Mouse (Mus musculus): ENCODE results near the gene Rangrf. TPM values are rescaled to one million over a fixed set of nuclear protein-coding genes. Genes with fewer than 3 reads are reported as not detected.

Rangrf gene
- polyA plus RNA-seq, 1 experiment from 2014 or later, result 57.8 TPM

GRCm38 (mm10) chr11:68956697-68957096, 18.3 kb downstream of the Rangrf start:
- Histone ChIP-seq H3K9me3 (no peaks in the 10 kb centered on the region), H3K9ac (peak overlapping the region; percentile 13; the same call in 1 of the 2 replicates), H3K4me2 (no peak overlapping the region), H3K27ac (no peak overlapping the region), H3K27me3 (peaks cover 56% of the 10 kb centered on the region), H3K36me3 (replicated peaks) (no peaks in the 10 kb centered on the region), H3K4me3 (replicated peaks) (no peak overlapping the region), H3K4me1 (peaks cover 21% of the 10 kb centered on the region)
- ATAC-seq (ENCODE audit: low FRiP score), result no peak
- 30% methylated on average over 13 of the region's 13 CpGs for WGBS

DNA sequence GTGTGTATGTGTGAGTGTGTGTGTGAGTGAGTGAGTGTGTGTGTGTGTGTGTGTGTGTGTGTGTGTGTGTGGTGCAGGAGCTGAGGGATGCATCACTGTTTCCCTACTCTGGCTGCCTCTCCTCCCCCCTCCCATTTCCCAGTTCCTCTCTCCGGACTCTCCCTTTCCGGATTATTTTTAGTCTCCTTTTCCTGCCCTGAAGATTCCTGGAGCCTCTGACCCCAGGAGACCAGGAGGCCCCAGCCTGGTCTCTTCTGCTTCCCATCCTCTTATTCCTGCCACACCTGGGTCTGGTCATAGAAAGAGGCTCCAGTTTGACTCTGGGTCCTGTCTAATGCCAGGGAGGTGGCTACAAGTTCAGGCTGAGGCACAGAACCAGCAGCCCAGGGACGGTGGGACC, 18.9 kb downstream of the Rangrf start:
- Histone ChIP-seq H3K4me1 (peaks cover 21% of the 10 kb centered on the region), H3K9me3 (no peaks in the 10 kb centered on the region), H3K36me3 (replicated peaks) (no peaks in the 10 kb centered on the region), H3K9ac (peak overlapping the region; percentile 13; the same call in 1 of the 2 replicates), H3K4me3 (replicated peaks) (no peak overlapping the region), H3K4me2 (no peak overlapping the region), H3K27ac (no peak overlapping the region), H3K27me3 (peaks cover 62% of the 10 kb centered on the region)
- ATAC-seq (ENCODE audit: low FRiP score), result no peak
- 51% methylated on average over 3 of the region's 3 CpGs for WGBS

DNA sequence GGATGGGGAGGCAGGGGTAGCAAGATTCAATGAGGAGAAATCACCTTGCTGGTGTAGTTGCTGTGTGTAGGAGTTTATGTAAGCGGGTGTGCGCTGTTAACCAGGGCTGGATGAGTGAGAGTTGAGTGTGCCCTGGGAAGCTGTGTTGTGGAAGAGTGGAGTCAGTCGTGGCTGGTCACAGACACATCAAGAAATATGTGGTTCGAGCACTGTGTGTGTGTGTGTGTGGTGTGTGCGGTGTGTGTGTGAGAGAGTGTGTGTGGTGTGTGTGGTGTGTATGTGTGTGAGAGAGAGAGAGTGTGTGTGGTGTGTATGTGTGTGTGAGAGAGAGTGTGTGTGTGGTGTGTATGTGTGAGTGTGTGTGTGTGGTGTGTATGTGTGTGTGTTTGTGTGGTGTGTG, 19.5 kb downstream of the Rangrf start:
- 58% methylated on average over 5 of the region's 5 CpGs for WGBS
- no peak overlapping the region for H3K27ac ChIP-seq
- H3K4me3 ChIP-seq (replicated peaks), result no peak overlapping the region
- H3K27me3 ChIP-seq, result peaks cover 63% of the 10 kb centered on the region
- no peaks in the 10 kb centered on the region for H3K36me3 ChIP-seq (replicated peaks)
- H3K4me1 ChIP-seq, result peaks cover 21% of the 10 kb centered on the region
- H3K9me3 ChIP-seq, result no peaks in the 10 kb centered on the region
- no peak for ATAC-seq (ENCODE audit: low FRiP score)
- H3K9ac ChIP-seq, result 0 out of 2 replicates have a peak overlapping the region, but pooled peaks have one; percentile 56
- peak overlapping the region; percentile 64 for H3K4me2 ChIP-seq

GRCm38 (mm10) chr11:68954408-68954807, 20.6 kb downstream of the Rangrf start:
- Histone ChIP-seq H3K9me3 (no peaks in the 10 kb centered on the region), H3K9ac (peak overlapping the region; percentile 56), H3K4me2 (peak overlapping the region; percentile 64), H3K36me3 (replicated peaks) (no peaks in the 10 kb centered on the region), H3K4me1 (peaks cover 21% of the 10 kb centered on the region), H3K27ac (no peak overlapping the region), H3K4me3 (replicated peaks) (peak overlapping the region; percentile 36), H3K27me3 (peaks cover 66% of the 10 kb centered on the region)
- ATAC-seq (ENCODE audit: low FRiP score), result no peak
- WGBS, result 1% methylated on average over 17 of the region's 17 CpGs

DNA sequence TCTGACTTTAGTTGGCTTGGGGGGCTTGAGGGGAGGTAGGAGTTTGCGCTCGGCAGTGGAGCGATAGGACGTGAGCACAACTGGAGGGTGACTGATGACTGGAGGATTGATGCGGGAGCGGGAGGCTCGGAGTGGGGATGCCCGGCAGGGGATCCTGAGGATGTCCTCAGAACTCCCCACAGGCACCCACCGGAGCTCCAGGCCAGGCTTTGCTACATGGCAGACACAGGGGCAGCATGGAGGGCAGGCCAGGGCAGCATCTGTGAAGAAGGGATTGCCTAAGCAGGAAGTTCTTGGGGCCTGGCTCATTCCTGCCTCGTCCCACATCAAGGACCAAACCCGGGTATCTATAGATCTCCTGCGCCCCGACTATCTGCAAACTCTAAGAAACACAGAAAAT, 21.1 kb downstream of the Rangrf start:
- 12% methylated on average over 13 of the region's 13 CpGs for WGBS
- peak overlapping the region; percentile 36 for H3K4me3 ChIP-seq (replicated peaks)
- peak overlapping the region; percentile 64 for H3K4me2 ChIP-seq
- no peak overlapping the region for H3K27ac ChIP-seq
- no peaks in the 10 kb centered on the region for H3K36me3 ChIP-seq (replicated peaks)
- peaks cover 21% of the 10 kb centered on the region for H3K4me1 ChIP-seq
- H3K27me3 ChIP-seq, result peaks cover 66% of the 10 kb centered on the region
- H3K9ac ChIP-seq, result no peak overlapping the region
- no peak for ATAC-seq (ENCODE audit: low FRiP score)
- H3K9me3 ChIP-seq, result no peaks in the 10 kb centered on the region

GRCm38 (mm10) chr11:68947542-68947993, 27.4 kb downstream of the Rangrf start:
- WGBS, result 3% methylated on average over 12 of the region's 12 CpGs
- H3K4me3 ChIP-seq (replicated peaks), result peak overlapping the region; percentile 25
- 0 out of 2 replicates have a peak, but pooled peaks have one; percentile 30 for ATAC-seq (ENCODE audit: low FRiP score)
- H3K4me2 ChIP-seq, result peak overlapping the region; percentile 42
- H3K4me1 ChIP-seq, result no peaks in the 10 kb centered on the region; the same call in 1 of the 2 replicates
- H3K27ac ChIP-seq, result no peak overlapping the region
- H3K36me3 ChIP-seq (replicated peaks), result no peaks in the 10 kb centered on the region
- no peak overlapping the region for H3K9ac ChIP-seq
- no peaks in the 10 kb centered on the region for H3K9me3 ChIP-seq
- H3K27me3 ChIP-seq, result peaks cover 37% of the 10 kb centered on the region

DNA sequence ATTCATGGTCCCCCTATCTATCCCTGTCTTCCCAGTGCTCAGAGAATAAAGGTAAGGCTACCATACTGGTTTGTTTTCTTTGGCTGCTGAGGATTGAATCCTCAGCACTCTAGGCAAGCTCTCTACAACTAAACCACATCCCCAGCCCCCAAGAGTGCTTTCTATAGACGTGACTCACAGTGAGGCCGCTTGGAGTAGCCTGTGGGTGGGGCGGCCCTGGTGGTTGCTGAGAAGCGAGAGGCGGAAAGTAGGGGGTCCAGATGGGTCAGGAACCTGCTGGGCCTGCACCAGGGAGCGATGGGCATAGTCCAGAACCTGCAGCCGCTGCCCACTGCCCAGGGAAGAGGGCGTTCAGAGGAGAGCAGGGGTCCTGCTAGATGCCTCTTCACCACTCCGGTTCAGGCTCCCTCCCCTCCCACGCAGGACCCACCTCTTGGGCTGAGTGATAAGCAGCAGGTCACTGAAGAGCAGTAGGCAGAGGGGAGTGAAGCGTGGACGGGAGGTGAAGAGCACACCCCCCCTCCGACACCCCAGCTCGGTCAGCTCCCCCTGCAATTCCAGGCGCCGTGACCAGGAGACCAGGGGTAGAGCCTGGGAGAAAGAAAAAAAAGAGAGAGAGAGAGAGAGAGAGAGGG, 28.1 kb downstream of the Rangrf start:
- H3K4me3 ChIP-seq (replicated peaks), result peak overlapping the region; percentile 25

GRCm38 (mm10) chr11:68946001-68946400, 29.0 kb downstream of the Rangrf start:
- WGBS, result 87% methylated on average over 4 of the region's 4 CpGs
- Histone ChIP-seq H3K4me1 (no peaks in the 10 kb centered on the region; the same call in 1 of the 2 replicates), H3K9ac (no peak overlapping the region), H3K9me3 (no peaks in the 10 kb centered on the region), H3K27ac (no peak overlapping the region), H3K36me3 (replicated peaks) (no peaks in the 10 kb centered on the region), H3K27me3 (peaks cover 25% of the 10 kb centered on the region), H3K4me2 (no peak overlapping the region), H3K4me3 (replicated peaks) (no peak overlapping the region)
- no peak for ATAC-seq (ENCODE audit: low FRiP score)

More for the DNA sequence above, 28.1 kb downstream of the Rangrf start:
- Histone ChIP-seq H3K4me1 (no peaks in the 10 kb centered on the region; the same call in 1 of the 2 replicates), H3K4me2 (peak overlapping the region; percentile 42), H3K27me3 (peaks cover 34% of the 10 kb centered on the region), H3K27ac (no peak overlapping the region), H3K9ac (peak overlapping the region; percentile 8; the same call in 1 of the 2 replicates), H3K9me3 (no peaks in the 10 kb centered on the region), H3K36me3 (replicated peaks) (no peaks in the 10 kb centered on the region)
- no peak for ATAC-seq (ENCODE audit: low FRiP score)
- WGBS, result 7% methylated on average over 16 of the region's 16 CpGs

DNA sequence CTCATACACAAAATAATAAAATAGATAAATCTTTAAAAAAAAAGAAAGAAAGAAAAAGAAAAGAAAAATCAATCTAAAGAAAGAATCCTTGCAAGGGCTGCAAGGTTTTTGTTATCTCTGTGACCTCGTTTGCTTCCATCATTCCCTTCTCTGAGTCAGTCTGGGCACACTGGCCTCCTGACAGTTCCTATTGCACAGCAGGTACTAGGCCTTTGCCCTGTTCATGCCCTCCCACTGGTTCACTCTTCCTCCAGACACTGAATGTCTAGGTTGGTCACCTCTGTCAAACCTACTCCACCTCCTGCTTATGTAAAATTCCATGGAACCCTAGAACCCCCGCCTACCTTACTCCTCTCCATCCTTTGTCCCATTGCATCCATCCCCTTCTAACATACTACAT, 29.7 kb downstream of the Rangrf start:
- WGBS, result 76% methylated on average over 2 of the region's 2 CpGs

DNA sequence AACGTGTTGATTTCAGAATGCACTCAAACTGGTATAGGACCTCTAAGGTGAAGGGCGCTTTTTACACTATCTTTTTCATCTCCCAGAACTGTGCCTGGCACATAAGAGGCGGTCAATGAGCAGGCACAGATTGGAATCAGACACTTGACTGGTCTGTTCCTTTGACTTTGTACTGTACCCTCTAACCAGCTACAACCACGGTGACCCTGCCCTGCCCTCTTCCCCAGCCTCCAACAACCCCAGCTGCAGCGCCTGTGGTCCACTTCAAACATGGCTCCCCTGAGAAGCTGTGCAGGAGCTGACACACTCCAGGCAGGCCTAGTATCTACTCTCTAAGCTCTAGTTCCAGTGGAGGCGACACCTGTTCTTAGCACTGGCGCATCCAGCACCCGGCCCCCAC, 32.3 kb downstream of the Rangrf start:
- Histone ChIP-seq H3K27ac (no peak overlapping the region), H3K36me3 (replicated peaks) (no peaks in the 10 kb centered on the region), H3K27me3 (peaks cover 21% of the 10 kb centered on the region), H3K9me3 (no peaks in the 10 kb centered on the region), H3K4me3 (replicated peaks) (no peak overlapping the region), H3K9ac (no peak overlapping the region), H3K4me1 (peaks cover 6% of the 10 kb centered on the region), H3K4me2 (no peak overlapping the region)
- WGBS, result 88% methylated on average over 8 of the region's 8 CpGs
- no peak for ATAC-seq (ENCODE audit: low FRiP score)

More for the DNA sequence above, 29.7 kb downstream of the Rangrf start:
- no peak overlapping the region for H3K4me3 ChIP-seq (replicated peaks)
- no peaks in the 10 kb centered on the region for H3K36me3 ChIP-seq (replicated peaks)
- no peak overlapping the region for H3K27ac ChIP-seq
- H3K4me1 ChIP-seq, result peaks cover 5% of the 10 kb centered on the region
- peaks cover 24% of the 10 kb centered on the region for H3K27me3 ChIP-seq
- H3K4me2 ChIP-seq, result no peak overlapping the region
- no peak overlapping the region for H3K9ac ChIP-seq
- no peak for ATAC-seq (ENCODE audit: low FRiP score)
- no peaks in the 10 kb centered on the region for H3K9me3 ChIP-seq

- Histone ChIP-seq H3K9ac (peak overlapping the region; percentile 62), H3K4me1 (peaks cover 6% of the 10 kb centered on the region), H3K36me3 (replicated peaks) (no peaks in the 10 kb centered on the region), H3K27me3 (no peaks in the 10 kb centered on the region), H3K27ac (no peak overlapping the region), H3K4me2 (peak overlapping the region; percentile 57), H3K9me3 (no peaks in the 10 kb centered on the region), H3K4me3 (replicated peaks) (peak overlapping the region; percentile 48)
- WGBS, result 73% methylated on average over 4 of the region's 4 CpGs
- no peak for ATAC-seq (ENCODE audit: low FRiP score)
Measured at GRCm38 (mm10) chr11:68940516-68940915, 34.5 kb downstream of the Rangrf start.

DNA sequence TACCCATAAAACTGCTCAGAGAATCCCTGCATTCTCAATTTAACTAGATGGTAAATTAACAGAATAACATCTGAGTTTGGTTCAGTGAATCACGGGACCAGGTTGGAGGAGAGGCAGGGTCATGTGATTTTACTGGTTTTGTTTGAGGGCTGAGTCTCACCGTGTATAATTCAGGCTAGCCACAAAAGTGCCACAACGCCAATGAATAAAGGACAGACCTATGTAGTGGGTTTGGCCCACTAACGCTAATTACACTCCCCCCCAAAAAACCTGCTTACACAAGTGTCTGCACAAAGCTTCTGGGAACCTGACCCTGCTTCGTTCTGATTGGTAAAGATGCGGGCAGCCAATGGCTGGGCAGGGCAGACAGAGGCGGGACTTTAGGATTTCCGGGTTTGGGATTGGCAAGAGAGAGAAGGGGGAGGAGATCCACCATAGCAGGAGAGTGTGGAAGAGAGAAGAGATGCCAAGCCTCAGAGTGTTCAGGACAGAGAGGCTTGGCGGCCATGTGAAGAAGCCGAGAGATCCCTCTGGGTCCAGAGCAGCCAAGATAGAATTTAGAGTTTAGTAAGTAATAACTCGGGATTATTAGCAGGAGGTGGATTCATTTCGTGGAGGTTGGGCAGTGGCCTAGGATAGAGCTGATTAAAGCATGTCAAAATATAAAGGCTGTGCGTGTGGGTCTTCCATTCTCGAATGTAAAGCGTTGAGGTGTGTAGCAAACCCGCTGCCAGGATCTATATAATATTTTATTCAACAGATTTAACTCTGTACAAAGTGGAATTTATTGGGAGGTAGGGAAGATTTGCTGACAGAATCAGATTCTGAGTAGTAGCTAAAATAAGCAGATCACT, 35.3 kb downstream of the Rangrf start:
- peak; percentile 100 for ATAC-seq (ENCODE audit: low FRiP score)
- peak overlapping the region; percentile 84 for H3K27ac ChIP-seq
- H3K9me3 ChIP-seq, result no peaks in the 10 kb centered on the region
- H3K4me2 ChIP-seq, result peak overlapping the region; percentile 57
- H3K36me3 ChIP-seq (replicated peaks), result no peaks in the 10 kb centered on the region
- H3K27me3 ChIP-seq, result no peaks in the 10 kb centered on the region
- WGBS, result 2% methylated on average over 16 of the region's 16 CpGs
- H3K9ac ChIP-seq, result peak overlapping the region; percentile 62
- H3K4me1 ChIP-seq, result peaks cover 6% of the 10 kb centered on the region
- H3K4me3 ChIP-seq (replicated peaks), result peak overlapping the region; percentile 48
